Mouse (Mus musculus) hindbrain, embryonic 13.5 days (tissue): ENCODE data around the gene Prickle1. TPM values are rescaled to one million over a fixed set of nuclear protein-coding genes. Genes with fewer than 3 reads are reported as not detected.

ENCODE experiments used
- polyA plus RNA-seq: library from polyadenylated mRNA; unstranded; fragments of >200 nt; fragmentation: Nextera tagmentation; extraction: Ambion mirVana; gene quantifications from 2 replicates; pipeline ENCODE4 v1.2.1, GENCODE M21; 2015

The Prickle1 gene
- polyA plus RNA-seq, 1 experiment from 2014 or later = 14.9 TPM

Other genes with a start within 250 kb of the Prickle1 start
- 179 and 185 TPM in 2 replicates for gene Zcrb1, start 197.6 kb downstream of the Prickle1 start, polyA plus RNA-seq
- 48.3 and 52.2 TPM in 2 replicates for gene Pphln1, start 197.5 kb downstream of the Prickle1 start, polyA plus RNA-seq